Mouse (Mus musculus) cerebellum, adult 2 months (tissue): ENCODE results near the gene Plcb1.

ENCODE experiments used
- CTCF ChIP-seq: fragments of 200-500 bp; IDR thresholded peaks from 2 replicates; pipeline ENCODE4 v1.5.1; 2011; ENCODE audit warnings: low read depth, mild to moderate bottlenecking, control low read depth, low read length, moderate library complexity, borderline replicate concordance; ENCODE audit not compliant: insufficient read depth
- POLR2A ChIP-seq: fragments of 200-500 bp; IDR thresholded peaks from 2 replicates; pipeline ENCODE4 v1.6.1; 2011; ENCODE audit warnings: low read length, control low read depth, borderline replicate concordance; ENCODE audit not compliant: insufficient read depth

DNA sequence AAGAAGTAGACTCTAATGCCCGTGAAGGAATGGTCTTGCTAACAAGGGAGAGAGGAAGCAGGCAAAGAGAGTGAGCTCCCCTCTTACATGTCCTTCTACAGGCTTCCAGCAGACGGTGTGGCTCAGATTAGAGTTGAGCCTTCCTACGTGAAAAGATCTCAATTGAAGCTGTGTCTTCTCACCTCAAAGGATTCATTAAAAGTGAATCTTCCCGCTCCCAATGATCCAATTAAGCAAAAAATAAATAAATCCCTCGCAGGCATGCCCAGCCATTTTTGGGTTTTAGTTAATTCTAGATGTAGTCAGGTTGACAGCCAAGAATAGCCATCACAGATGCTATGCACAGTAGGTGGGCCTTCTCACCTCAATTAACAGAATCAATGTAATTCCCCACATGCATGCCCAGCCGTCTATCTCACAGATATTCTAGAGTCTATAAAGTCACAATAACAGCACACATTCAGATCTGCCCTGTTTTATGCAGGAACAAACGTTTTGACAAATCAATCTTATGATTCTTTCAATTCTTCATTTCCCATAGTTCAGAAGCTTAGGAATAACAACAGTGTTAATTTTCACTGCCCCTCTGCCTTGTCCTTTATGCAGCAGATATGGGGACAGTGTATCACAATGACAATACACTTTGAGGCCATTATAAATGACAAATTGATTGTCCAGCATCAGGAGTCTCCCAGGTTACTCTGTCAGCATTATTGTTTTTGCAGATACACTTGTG, 520.0 kb downstream of the Plcb1 start:
- no peak for TF ChIP-seq POLR2A
- TF ChIP-seq CTCF = no peak
